Mouse (Mus musculus): ENCODE results near the gene Zc3h8.

DNA sequence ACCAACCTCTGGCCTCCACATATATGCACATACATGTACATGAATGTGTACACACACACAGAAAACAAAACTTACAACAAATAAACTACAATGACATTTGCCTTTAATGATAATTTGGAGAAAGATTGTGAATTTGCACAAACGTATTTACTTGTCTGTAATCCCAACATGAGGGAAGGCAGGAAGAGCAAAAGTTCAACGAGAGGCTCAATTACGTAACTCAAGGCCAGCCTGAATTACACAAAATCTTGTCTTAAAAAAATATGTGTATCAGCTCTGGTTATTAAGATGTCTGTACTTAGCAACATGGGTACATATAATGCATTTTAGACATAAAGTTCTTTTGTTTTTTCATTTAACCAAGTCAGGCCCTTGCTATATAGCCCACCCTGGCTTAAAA, 7.6 kb downstream of the Zc3h8 start:
- TF ChIP-seq CTCF (IDR thresholded peaks at IDR 0.05; ENCODE audit: low read depth, low read length) (no peak), GATA1 (IDR thresholded peaks at IDR 0.05; ENCODE audit: borderline replicate concordance, low read length) (no peak), POLR2AphosphoS5 (IDR thresholded peaks at IDR 0.05; ENCODE audit: insufficient replicate concordance, low read depth, low read length) (no peak)

Data from G1E (cell line).